Mouse (Mus musculus): ENCODE results near the gene Xrcc1.
A peak's percentile ranks its signal among the peaks of the same experiment; 100 is the strongest.

DNA sequence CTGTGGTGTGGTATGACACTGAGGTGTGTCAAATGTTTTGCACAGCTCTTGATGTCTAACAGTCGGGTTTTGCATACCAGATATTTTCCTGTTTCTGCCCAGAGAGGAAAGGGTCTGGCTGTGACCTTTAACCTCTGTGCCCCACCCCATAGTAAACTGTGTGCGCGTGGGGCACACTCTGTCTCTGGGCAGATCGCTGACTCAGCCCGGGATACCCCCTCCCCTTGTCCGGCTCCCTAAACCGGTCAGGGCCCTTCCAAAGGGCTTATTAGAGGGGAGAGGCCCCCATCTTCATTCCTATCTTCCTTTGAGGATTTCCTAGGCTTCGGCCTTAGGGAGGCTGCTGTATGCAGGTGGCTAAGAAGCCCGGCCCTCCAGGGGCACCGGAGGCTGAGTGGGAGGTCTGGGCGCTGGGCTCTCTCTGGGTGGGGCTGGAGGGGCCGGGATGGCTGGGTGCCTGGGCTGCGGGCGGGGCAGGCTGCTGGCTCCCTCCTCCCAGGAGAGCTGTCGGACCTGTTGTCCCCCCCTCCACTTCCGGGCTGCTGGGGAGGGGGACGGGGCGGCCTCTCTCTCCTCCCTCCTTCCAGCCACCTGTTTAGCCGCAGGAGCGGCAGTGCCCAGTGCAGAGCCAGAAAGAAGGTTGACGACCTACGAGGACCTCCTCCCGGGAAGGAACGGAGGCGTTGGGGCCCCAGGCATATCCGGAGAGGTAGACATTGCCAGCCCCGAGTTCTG, 64.2 kb downstream of the Xrcc1 start, which contains the start of gene Phldb3:
- TF ChIP-seq HCFC1 (IDR thresholded peaks at IDR 0.05; ENCODE audit: low read depth, low read length): no peak
- peak; percentile 93 for TF ChIP-seq MAZ (IDR thresholded peaks at IDR 0.05; ENCODE audit: low read depth, low read length)
- TF ChIP-seq POLR2A (IDR thresholded peaks at IDR 0.05; ENCODE audit: low read depth, low read length): no peak
- no peak for TF ChIP-seq EP300 (IDR thresholded peaks at IDR 0.05; ENCODE audit: low read length)
- no peak for TF ChIP-seq CTCF (conservative IDR thresholded peaks at IDR 0.05 in 1 of 2, IDR thresholded peaks at IDR 0.05 in 1 of 2; ENCODE audit: low read depth in 2 of 2, low read length in 2 of 2)
